Mouse (Mus musculus) thymus, adult 2 months (tissue): ENCODE results near the gene Ckmt2. TPM values are rescaled to one million over a fixed set of nuclear protein-coding genes. Genes with fewer than 3 reads are reported as not detected.
A peak's percentile ranks its signal among the peaks of the same experiment; 100 is the strongest.

Experiments
- DNase-seq: peaks from one replicate; pipeline ENCODE4 v3.0.0; 2021
- H3K27ac ChIP-seq: fragments of 200-500 bp; 2 replicates; pipeline ENCODE4 v1.5.1; 2012; ENCODE audit warnings: low read length, control low read depth; ENCODE audit not compliant: control insufficient read depth, insufficient read depth
- H3K27me3 ChIP-seq: fragments of 200-500 bp; 2 replicates; pipeline ENCODE4 v1.6.1; 2012; ENCODE audit warnings: mild to moderate bottlenecking, low read length, moderate library complexity, mixed read lengths; ENCODE audit not compliant: control insufficient read depth, insufficient read depth
- H3K36me3 ChIP-seq: fragments of 200-500 bp; 2 replicates; pipeline ENCODE4 v1.6.1; 2012; ENCODE audit warnings: mild to moderate bottlenecking, low read length, moderate library complexity; ENCODE audit not compliant: control insufficient read depth, insufficient read depth
- H3K4me1 ChIP-seq: fragments of 200-500 bp; replicated peaks from 2 replicates; pipeline ENCODE4 v1.6.1; 2012; ENCODE audit warnings: low read length; ENCODE audit not compliant: control insufficient read depth, insufficient read depth
- H3K4me3 ChIP-seq: fragments of 200-500 bp; 2 replicates; pipeline ENCODE4 v1.5.1; 2012; ENCODE audit warnings: mild to moderate bottlenecking, low read length, control low read depth, moderate library complexity; ENCODE audit not compliant: control insufficient read depth, insufficient read depth
- CTCF ChIP-seq: fragments of 200-500 bp; IDR thresholded peaks from 2 replicates; pipeline ENCODE4 v1.5.1; 2012; ENCODE audit warnings: mild to moderate bottlenecking, control low read depth, low read length, moderate library complexity, borderline replicate concordance; ENCODE audit not compliant: control insufficient read depth, poor library complexity, insufficient read depth; ENCODE audit errors: extremely low read depth
- POLR2A ChIP-seq: fragments of 200-500 bp; IDR thresholded peaks from 2 replicates; pipeline ENCODE4 v1.6.1; 2012; ENCODE audit warnings: mild to moderate bottlenecking, low read length, control low read depth, moderate library complexity; ENCODE audit not compliant: control insufficient read depth, poor library complexity, insufficient read depth; ENCODE audit errors: extremely low read depth
- WGBS: fragments of 180-500 bp; shearing (Covaris S2); methylation state at CpG from one replicate; pipeline ENCODE4 v1.1.7; 2018; 5-methylcytosine and 5-hydroxymethylcytosine counted together
- polyA plus RNA-seq: library from polyadenylated mRNA; depleted of rRNA; stranded (reverse); fragments of >200 nt; gene quantifications from 2 replicates; pipeline ENCODE4 v1.2.3, GENCODE M21; 2012

Ckmt2 gene
- polyA plus RNA-seq, 1 experiment: 80.0 TPM

- Histone ChIP-seq H3K4me1 (no peaks in the 10 kb centered on the region), H3K27ac (no peak overlapping the region), H3K4me3 (no peak overlapping the region), H3K36me3 (no peaks in the 10 kb centered on the region), H3K27me3 (no peaks in the 10 kb centered on the region)
- no peak for DNase-seq
- TF ChIP-seq CTCF: no peak
- no peak for TF ChIP-seq POLR2A
- WGBS: 80% methylated on average over 7 of the region's 7 CpGs
Measured at GRCm38 (mm10) chr13:91873734-91874329, 2.9 kb downstream of the Ckmt2 start.

- 89% methylated on average over 1 of the region's 1 CpGs for WGBS
- H3K27me3 ChIP-seq: no peaks in the 10 kb centered on the region
- no peak for DNase-seq
- no peak overlapping the region for H3K27ac ChIP-seq
- H3K4me1 ChIP-seq: no peaks in the 10 kb centered on the region
- no peaks in the 10 kb centered on the region for H3K36me3 ChIP-seq
- no peak for TF ChIP-seq POLR2A
- TF ChIP-seq CTCF: no peak
- no peak overlapping the region for H3K4me3 ChIP-seq
Measured at GRCm38 (mm10) chr13:91868577-91868976, 8.1 kb downstream of the Ckmt2 start.

DNA sequence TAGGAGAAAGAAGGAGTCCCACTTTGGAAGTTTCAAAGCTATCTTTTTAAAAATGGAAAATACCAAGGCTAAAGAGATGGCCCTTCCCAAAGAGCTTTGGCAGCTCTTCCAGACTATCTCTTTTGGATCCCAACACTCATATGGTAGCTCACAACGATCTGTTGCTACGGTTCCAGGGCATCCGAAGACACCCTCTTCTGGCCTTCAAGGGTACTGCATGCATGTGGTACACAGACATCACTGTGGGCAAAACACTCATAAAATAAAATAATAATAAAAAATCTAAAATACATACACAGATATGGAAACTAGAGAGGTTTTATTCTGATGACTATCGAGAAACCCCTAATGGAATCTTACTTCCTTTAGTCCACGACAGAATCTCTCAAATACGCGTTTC lies 17.9 kb downstream of the Ckmt2 start:
- TF ChIP-seq CTCF (no peak), POLR2A (no peak)
- Histone ChIP-seq H3K36me3 (no peaks in the 10 kb centered on the region), H3K4me1 (no peaks in the 10 kb centered on the region), H3K4me3 (no peak overlapping the region), H3K27ac (no peak overlapping the region), H3K27me3 (no peaks in the 10 kb centered on the region)
- 75% methylated on average over 7 of the region's 7 CpGs for WGBS
- DNase-seq: peak; percentile 33

DNA sequence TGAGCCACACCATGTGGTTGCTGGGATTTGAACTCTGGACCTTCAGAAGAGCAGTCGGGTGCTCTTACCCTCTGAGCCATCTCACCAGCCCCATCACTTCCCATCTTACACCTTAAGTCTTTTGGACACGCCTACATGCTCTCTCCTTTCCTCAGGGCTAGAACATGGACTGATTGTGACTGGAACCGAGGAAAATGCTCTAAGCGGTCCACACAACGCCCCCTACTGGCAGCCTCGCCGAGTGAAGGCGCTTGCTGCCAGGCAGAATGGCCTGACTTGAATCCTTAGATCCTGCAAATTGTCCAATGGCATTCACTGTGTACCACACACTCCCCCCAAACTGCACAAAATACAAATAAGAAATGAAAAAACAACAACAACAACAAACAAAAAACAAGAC lies 19.3 kb downstream of the Ckmt2 start:
- Histone ChIP-seq H3K4me1 (no peaks in the 10 kb centered on the region), H3K27me3 (no peaks in the 10 kb centered on the region), H3K27ac (no peak overlapping the region), H3K36me3 (no peaks in the 10 kb centered on the region), H3K4me3 (no peak overlapping the region)
- DNase-seq: no peak
- 84% methylated on average over 8 of the region's 8 CpGs for WGBS
- TF ChIP-seq CTCF (no peak), POLR2A (no peak)

- H3K27me3 ChIP-seq: no peaks in the 10 kb centered on the region
- WGBS: 91% methylated on average over 3 of the region's 3 CpGs
- no peaks in the 10 kb centered on the region for H3K36me3 ChIP-seq
- no peak for DNase-seq
- no peak overlapping the region for H3K4me3 ChIP-seq
- H3K4me1 ChIP-seq: no peaks in the 10 kb centered on the region
- no peak for TF ChIP-seq POLR2A
- TF ChIP-seq CTCF: no peak
- no peak overlapping the region for H3K27ac ChIP-seq
Measured at GRCm38 (mm10) chr13:91854412-91854811, 22.3 kb downstream of the Ckmt2 start.

DNA sequence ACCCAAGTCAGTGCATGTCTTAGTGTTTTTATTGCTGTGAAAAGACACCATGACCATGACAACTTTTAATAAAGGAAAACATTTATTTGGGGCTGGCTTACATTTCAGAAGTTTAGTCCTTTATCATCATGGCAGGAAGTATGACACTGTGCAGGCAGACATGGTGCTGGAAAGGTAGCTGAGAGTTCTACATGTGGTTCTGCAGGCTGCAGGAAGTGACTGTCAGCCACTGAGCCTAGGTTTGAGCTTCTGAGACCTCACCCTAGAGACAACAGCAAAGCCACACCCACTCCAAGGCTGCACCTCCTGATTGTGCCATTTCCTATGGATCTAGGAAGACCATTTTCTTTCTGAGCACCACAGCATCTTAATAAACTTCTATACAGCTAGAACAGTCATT lies 48.8 kb downstream of the Ckmt2 start:
- TF ChIP-seq POLR2A: no peak
- no peak for DNase-seq
- Histone ChIP-seq H3K27ac (no peak overlapping the region), H3K36me3 (no peaks in the 10 kb centered on the region), H3K4me1 (peaks cover 2% of the 10 kb centered on the region), H3K27me3 (no peaks in the 10 kb centered on the region), H3K4me3 (no peak overlapping the region)

DNA sequence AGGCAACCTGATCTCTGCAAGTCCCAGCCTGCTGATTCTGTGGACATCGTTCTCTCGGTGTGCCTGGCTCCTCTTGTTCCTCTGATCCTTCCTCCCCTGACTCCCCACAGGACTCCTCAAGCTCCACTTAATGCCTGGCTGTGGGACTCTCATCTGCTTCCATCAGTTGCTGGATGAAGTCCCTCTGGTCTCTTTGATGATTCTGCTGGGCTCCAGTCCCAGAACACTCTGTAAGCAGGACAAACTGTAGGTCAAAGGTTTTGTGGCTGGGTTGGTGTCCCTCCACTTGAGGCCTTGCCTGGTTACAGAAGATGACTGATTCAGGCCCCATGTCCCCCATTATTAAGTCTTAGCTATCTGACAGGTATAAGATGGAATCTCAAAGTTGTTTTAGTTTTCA lies 50.6 kb downstream of the Ckmt2 start:
- no peak for DNase-seq
- no peak overlapping the region for H3K27ac ChIP-seq
- no peaks in the 10 kb centered on the region for H3K36me3 ChIP-seq
- no peak overlapping the region for H3K4me3 ChIP-seq
- H3K27me3 ChIP-seq: no peaks in the 10 kb centered on the region
- WGBS: 91% methylated on average over 2 of the region's 2 CpGs
- TF ChIP-seq CTCF (no peak), POLR2A (no peak)
- peaks cover 2% of the 10 kb centered on the region for H3K4me1 ChIP-seq
